Mouse (Mus musculus) neutrophil, adult 59 days (primary cell): ENCODE data around the gene Rnf25. TPM values are rescaled to one million over a fixed set of nuclear protein-coding genes. Genes with fewer than 3 reads are reported as not detected.

Source experiments
- total RNA-seq, 2 experiments: library from RNA; stranded (reverse); gene quantifications; 1 replicate in 1 of 2; 2 replicates in 1 of 2; pipeline ENCODE4 v1.2.4; 2023

Rnf25 gene
- total RNA-seq, result 10 to 100 TPM; 47.7 to 49.1 TPM

GRCm38 (mm10) chr1:74601267-74601962 is at the start of gene Rnf25, which contains the start of gene Stk36:
Gene Rnf25, minus strand, starts transcription at chr1:74601397.
Gene Stk36, plus strand, starts transcription at chr1:74601445.

GRCm38 (mm10) chr1:74587773-74588445 is 13.3 kb downstream of the Rnf25 start, which contains the start of the genes Zfp142 and Bcs1l:
Gene Zfp142, minus strand, starts transcription at chr1:74588246.
Gene Bcs1l, plus strand, starts transcription at chr1:74588289.

GRCm38 (mm10) chr1:74544184-74544583 is 57.0 kb downstream of the Rnf25 start, which contains the start of gene Usp37:
Gene Usp37, minus strand, starts transcription at chr1:74544284.

Other genes with a start within 250 kb of the Rnf25 start
- under 1 TPM in 1 of 2 experiments, not detected in 1; 0.18 TPM for gene Catip, start 239.3 kb downstream of the Rnf25 start, total RNA-seq
- 100 to 1,000 TPM; 207 to 235 TPM for gene Slc11a1, start 226.2 kb downstream of the Rnf25 start, total RNA-seq
- gene Ctdsp1, start 209.9 kb downstream of the Rnf25 start, total RNA-seq, result 100 to 1,000 TPM; 148 to 172 TPM
- gene Vil1, start 192.0 kb downstream of the Rnf25 start, total RNA-seq, result under 1 TPM; 0.31 to 0.53 TPM
- 10 to 100 TPM; 24.9 to 25.0 TPM for gene Cnot9, start 95.3 kb downstream of the Rnf25 start, total RNA-seq
- gene Plcd4, start 58.5 kb downstream of the Rnf25 start, total RNA-seq, result not detected
- 10 to 100 TPM; 15.6 to 15.7 TPM for gene Usp37, start 57.1 kb downstream of the Rnf25 start, total RNA-seq
- gene Zfp142, start 13.2 kb downstream of the Rnf25 start, total RNA-seq, result 10 to 100 TPM; 20.8 to 21.7 TPM
- 1 to 10 TPM; 7.8 to 8.1 TPM for gene Bcs1l, start 13.1 kb downstream of the Rnf25 start, total RNA-seq
- 1 to 10 TPM in 1 of 2 experiments, under 1 TPM in 1; 0.68 to 1.8 TPM for gene Stk36, start within 50 bp of the Rnf25 start, total RNA-seq
- 10 to 100 TPM; 13.5 to 18.1 TPM for gene Ttll4, start 60.3 kb upstream of the Rnf25 start, total RNA-seq
- 10 to 100 TPM; 29.6 to 41.2 TPM for gene Cyp27a1, start 112.2 kb upstream of the Rnf25 start, total RNA-seq
- not detected for gene Prkag3, start 147.8 kb upstream of the Rnf25 start, total RNA-seq
- gene Wnt6, start 170.5 kb upstream of the Rnf25 start, total RNA-seq, result 1 to 10 TPM; 1.5 to 1.8 TPM
- not detected for gene Wnt10a, start 190.1 kb upstream of the Rnf25 start, total RNA-seq